Mouse (Mus musculus) limb, embryonic 15.5 days (tissue): ENCODE results near the gene Wfdc1. TPM values are rescaled to one million over a fixed set of nuclear protein-coding genes. Genes with fewer than 3 reads are reported as not detected.

Source experiments
- ATAC-seq: fragments of 200-750 bp; cut with Nextera tagmentation; 2 replicates; pipeline ENCODE4 v1.8.0; 2017; ENCODE audit warnings: low read depth, moderate TSS enrichment; ENCODE audit not compliant: insufficient number of reproducible peaks, low FRiP score, low TSS enrichment
- H3K27ac ChIP-seq: fragments of 300-500 bp; sonication (generic); 2 replicates; pipeline ENCODE4 v1.5.1; 2015; ENCODE audit warnings: moderate library complexity, mild to moderate bottlenecking, inconsistent platforms
- H3K27me3 ChIP-seq: fragments of 300-500 bp; sonication (generic); 2 replicates; pipeline ENCODE4 v1.6.1; 2015; ENCODE audit warnings: inconsistent platforms
- H3K36me3 ChIP-seq: fragments of 300-500 bp; sonication (generic); 2 replicates; pipeline ENCODE4 v1.6.1; 2015; ENCODE audit warnings: inconsistent platforms
- H3K4me1 ChIP-seq: fragments of 300-500 bp; sonication (generic); 2 replicates; pipeline ENCODE4 v1.6.1; 2015; ENCODE audit warnings: inconsistent platforms
- H3K4me2 ChIP-seq: fragments of 300-500 bp; sonication (generic); 2 replicates; pipeline ENCODE4 v1.6.1; 2015; ENCODE audit warnings: mild to moderate bottlenecking, inconsistent platforms
- H3K4me3 ChIP-seq: fragments of 300-500 bp; sonication (generic); 2 replicates; pipeline ENCODE4 v1.5.1; 2015; ENCODE audit warnings: mild to moderate bottlenecking, inconsistent platforms
- H3K9ac ChIP-seq: fragments of 300-500 bp; sonication (generic); 2 replicates; pipeline ENCODE4 v1.6.1; 2015; ENCODE audit warnings: inconsistent platforms
- H3K9me3 ChIP-seq: fragments of 300-500 bp; sonication (generic); 2 replicates; pipeline ENCODE4 v1.6.1; 2016; ENCODE audit warnings: inconsistent platforms
- WGBS: fragments of 180-500 bp; shearing (Covaris S2); methylation state at CpG from one replicate; pipeline ENCODE4 v1.1.7; 2015; 5-methylcytosine and 5-hydroxymethylcytosine counted together
- polyA plus RNA-seq: library from polyadenylated mRNA; unstranded; fragments of >200 nt; fragmentation: Nextera tagmentation; extraction: Ambion mirVana; gene quantifications from 2 replicates; pipeline ENCODE4 v1.2.1, GENCODE M21; 2015

Gene Wfdc1
- polyA plus RNA-seq, 1 experiment from 2014 or later = 1.5 TPM

- no peak for ATAC-seq
- Histone ChIP-seq H3K36me3 (no peaks in the 10 kb centered on the region), H3K27ac (no peak overlapping the region), H3K4me2 (no peak overlapping the region), H3K4me3 (no peak overlapping the region), H3K4me1 (0 out of 2 replicates have a peak, but pooled peaks cover 2% of the 10 kb centered on the region), H3K9me3 (no peaks in the 10 kb centered on the region), H3K9ac (no peak overlapping the region), H3K27me3 (no peaks in the 10 kb centered on the region)
- 93% methylated on average over 1 of the region's 1 CpGs for WGBS
Observed at GRCm38 (mm10) chr8:119642960-119643359, 23.2 kb upstream of the Wfdc1 start.

- Histone ChIP-seq H3K9me3 (no peaks in the 10 kb centered on the region), H3K4me3 (no peak overlapping the region), H3K27me3 (no peaks in the 10 kb centered on the region), H3K9ac (no peak overlapping the region), H3K4me2 (no peak overlapping the region), H3K36me3 (no peaks in the 10 kb centered on the region), H3K4me1 (0 out of 2 replicates have a peak, but pooled peaks cover 2% of the 10 kb centered on the region), H3K27ac (no peak overlapping the region)
- WGBS = 43% methylated on average over 17 of the region's 17 CpGs
- no peak for ATAC-seq
Observed at GRCm38 (mm10) chr8:119644429-119644960, 21.7 kb upstream of the Wfdc1 start.

- ATAC-seq = no peak
- no peaks in the 10 kb centered on the region for H3K27me3 ChIP-seq
- WGBS = 60% methylated on average over 18 of the region's 18 CpGs
Observed at GRCm38 (mm10) chr8:119644981-119645597, 21.1 kb upstream of the Wfdc1 start.

GRCm38 (mm10) chr8:119646197-119646596 lies 20.0 kb upstream of the Wfdc1 start:
- Histone ChIP-seq H3K9me3 (no peaks in the 10 kb centered on the region), H3K36me3 (no peaks in the 10 kb centered on the region), H3K4me1 (peaks cover 3% of the 10 kb centered on the region; the same call in 1 of the 2 replicates), H3K4me2 (no peak overlapping the region), H3K9ac (no peak overlapping the region), H3K4me3 (no peak overlapping the region), H3K27ac (no peak overlapping the region), H3K27me3 (no peaks in the 10 kb centered on the region)
- WGBS = 72% methylated on average over 3 of the region's 3 CpGs
- ATAC-seq = no peak

More at GRCm38 (mm10) chr8:119644981-119645597, 21.1 kb upstream of the Wfdc1 start:
- H3K9me3 ChIP-seq = no peaks in the 10 kb centered on the region
- H3K36me3 ChIP-seq = no peaks in the 10 kb centered on the region
- no peak overlapping the region for H3K27ac ChIP-seq
- H3K9ac ChIP-seq = no peak overlapping the region
- H3K4me1 ChIP-seq = 0 out of 2 replicates have a peak, but pooled peaks cover 2% of the 10 kb centered on the region
- no peak overlapping the region for H3K4me2 ChIP-seq
- no peak overlapping the region for H3K4me3 ChIP-seq

- Histone ChIP-seq H3K36me3 (no peaks in the 10 kb centered on the region), H3K27ac (no peak overlapping the region), H3K9ac (no peak overlapping the region), H3K27me3 (no peaks in the 10 kb centered on the region), H3K4me1 (peaks cover 10% of the 10 kb centered on the region; the same call in 1 of the 2 replicates), H3K9me3 (no peaks in the 10 kb centered on the region), H3K4me2 (no peak overlapping the region), H3K4me3 (no peak overlapping the region)
- WGBS = 81% methylated on average over 7 of the region's 7 CpGs
- ATAC-seq = no peak
Observed at GRCm38 (mm10) chr8:119646846-119647245, 19.3 kb upstream of the Wfdc1 start.

GRCm38 (mm10) chr8:119651324-119651723 lies 14.8 kb upstream of the Wfdc1 start:
- H3K9ac ChIP-seq = no peak overlapping the region
- H3K27me3 ChIP-seq = no peaks in the 10 kb centered on the region
- H3K9me3 ChIP-seq = no peaks in the 10 kb centered on the region
- H3K36me3 ChIP-seq = no peaks in the 10 kb centered on the region
- WGBS = 15% methylated on average over 2 of the region's 2 CpGs
- H3K4me3 ChIP-seq = no peak overlapping the region
- peaks cover 11% of the 10 kb centered on the region; the same call in 1 of the 2 replicates for H3K4me1 ChIP-seq
- no peak overlapping the region for H3K27ac ChIP-seq
- ATAC-seq = no peak
- no peak overlapping the region for H3K4me2 ChIP-seq

GRCm38 (mm10) chr8:119656709-119657464 lies 9.3 kb upstream of the Wfdc1 start:
- H3K4me2 ChIP-seq = no peak overlapping the region

GRCm38 (mm10) chr8:119661081-119661480 lies 5.1 kb upstream of the Wfdc1 start:
- H3K27me3 ChIP-seq = no peaks in the 10 kb centered on the region
- no peak overlapping the region for H3K9ac ChIP-seq
- no peak overlapping the region for H3K4me3 ChIP-seq
- no peak overlapping the region for H3K27ac ChIP-seq
- H3K4me2 ChIP-seq = no peak overlapping the region
- no peaks in the 10 kb centered on the region for H3K36me3 ChIP-seq
- ATAC-seq = no peak
- no peaks in the 10 kb centered on the region for H3K9me3 ChIP-seq
- peaks cover 19% of the 10 kb centered on the region for H3K4me1 ChIP-seq
- 16% methylated on average over 9 of the region's 9 CpGs for WGBS

More at GRCm38 (mm10) chr8:119656709-119657464, 9.3 kb upstream of the Wfdc1 start:
- Histone ChIP-seq H3K27me3 (no peaks in the 10 kb centered on the region), H3K4me3 (no peak overlapping the region), H3K36me3 (no peaks in the 10 kb centered on the region), H3K27ac (no peak overlapping the region), H3K9ac (no peak overlapping the region), H3K4me1 (peaks cover 14% of the 10 kb centered on the region), H3K9me3 (no peaks in the 10 kb centered on the region)
- ATAC-seq = no peak
- 43% methylated on average over 5 of the region's 5 CpGs for WGBS

- no peak overlapping the region for H3K27ac ChIP-seq
- H3K4me1 ChIP-seq = peaks cover 24% of the 10 kb centered on the region
- no peak overlapping the region for H3K4me3 ChIP-seq
- 0 out of 2 replicates have a peak, but pooled peaks cover 2% of the 10 kb centered on the region for H3K27me3 ChIP-seq
- H3K4me2 ChIP-seq = no peak overlapping the region
- H3K36me3 ChIP-seq = no peaks in the 10 kb centered on the region
- no peaks in the 10 kb centered on the region for H3K9me3 ChIP-seq
- ATAC-seq = no peak
- H3K9ac ChIP-seq = no peak overlapping the region
- 73% methylated on average over 6 of the region's 6 CpGs for WGBS
Observed at GRCm38 (mm10) chr8:119661892-119662291, 4.3 kb upstream of the Wfdc1 start.

GRCm38 (mm10) chr8:119663440-119663839 lies 2.7 kb upstream of the Wfdc1 start:
- no peak overlapping the region for H3K4me2 ChIP-seq
- no peaks in the 10 kb centered on the region for H3K9me3 ChIP-seq
- H3K4me3 ChIP-seq = no peak overlapping the region
- no peak overlapping the region for H3K27ac ChIP-seq
- 70% methylated on average over 11 of the region's 11 CpGs for WGBS
- H3K36me3 ChIP-seq = no peaks in the 10 kb centered on the region
- no peak for ATAC-seq
- peaks cover 24% of the 10 kb centered on the region for H3K4me1 ChIP-seq
- 0 out of 2 replicates have a peak, but pooled peaks cover 8% of the 10 kb centered on the region for H3K27me3 ChIP-seq
- no peak overlapping the region for H3K9ac ChIP-seq

GRCm38 (mm10) chr8:119665270-119665669 lies 895 bp upstream of the Wfdc1 start:
- Histone ChIP-seq H3K36me3 (no peaks in the 10 kb centered on the region), H3K9ac (no peak overlapping the region), H3K4me1 (peaks cover 24% of the 10 kb centered on the region), H3K4me3 (no peak overlapping the region), H3K4me2 (no peak overlapping the region), H3K27ac (no peak overlapping the region), H3K27me3 (0 out of 2 replicates have a peak, but pooled peaks cover 8% of the 10 kb centered on the region), H3K9me3 (no peaks in the 10 kb centered on the region)
- no peak for ATAC-seq
- WGBS = 60% methylated on average over 6 of the region's 6 CpGs

- peaks cover 20% of the 10 kb centered on the region for H3K4me1 ChIP-seq
- no peak overlapping the region for H3K4me2 ChIP-seq
- H3K9ac ChIP-seq = no peak overlapping the region
- no peak overlapping the region for H3K27ac ChIP-seq
- H3K27me3 ChIP-seq = 0 out of 2 replicates have a peak, but pooled peaks cover 8% of the 10 kb centered on the region
- H3K36me3 ChIP-seq = no peaks in the 10 kb centered on the region
- ATAC-seq = no peak
- WGBS = 63% methylated on average over 9 of the region's 9 CpGs
- H3K9me3 ChIP-seq = no peaks in the 10 kb centered on the region
- no peak overlapping the region for H3K4me3 ChIP-seq
Observed at GRCm38 (mm10) chr8:119668447-119668846, 2.3 kb downstream of the Wfdc1 start.
